Mouse (Mus musculus): ENCODE data around the gene Stat2. TPM values are rescaled to one million over a fixed set of nuclear protein-coding genes. Genes with fewer than 3 reads are reported as not detected.

Stat2 gene
- polyA plus RNA-seq (2017; shearing (Covaris generic)) = 10 to 100 TPM; 58.1 to 92.7 TPM

GRCm38 (mm10) chr10:128270287-128270841, at the start of gene Stat2:
Gene Stat2, plus strand, starts transcription at chr10:128270559.
- peak; percentile 100 for ATAC-seq

GRCm38 (mm10) chr10:128221533-128222286, 48.6 kb upstream of the Stat2 start:
- ATAC-seq = peak; percentile 74

- ATAC-seq = no peak
Observed at GRCm38 (mm10) chr10:128225064-128225463, 45.3 kb upstream of the Stat2 start.

DNA sequence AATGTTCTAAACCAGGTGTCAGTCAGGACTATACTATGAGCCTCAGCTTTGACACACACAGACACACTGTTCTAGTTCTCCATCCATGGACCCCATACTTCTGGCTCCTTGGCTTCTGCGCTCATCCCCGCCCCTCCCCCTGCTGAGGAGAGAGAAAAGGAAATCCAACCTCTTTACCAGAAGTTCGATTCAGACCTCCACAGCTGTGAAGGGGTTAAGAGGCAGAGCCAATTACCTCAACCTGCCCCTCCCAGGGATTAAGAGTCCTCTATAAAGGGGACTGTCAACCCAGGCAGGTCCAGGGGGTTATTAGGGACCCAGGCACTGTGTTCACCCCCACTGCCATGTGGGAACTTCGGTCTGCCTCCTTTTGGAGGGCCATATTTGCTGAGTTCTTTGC, 44.8 kb upstream of the Stat2 start, which contains the start of gene Mip:
Gene Mip, plus strand, starts transcription at position 301 of the 400 bp plus-strand sequence.
- no peak for ATAC-seq

GRCm38 (mm10) chr10:128227592-128227991, 42.8 kb upstream of the Stat2 start:
- no peak for ATAC-seq

GRCm38 (mm10) chr10:128228009-128228408, 42.4 kb upstream of the Stat2 start:
- no peak for ATAC-seq

DNA sequence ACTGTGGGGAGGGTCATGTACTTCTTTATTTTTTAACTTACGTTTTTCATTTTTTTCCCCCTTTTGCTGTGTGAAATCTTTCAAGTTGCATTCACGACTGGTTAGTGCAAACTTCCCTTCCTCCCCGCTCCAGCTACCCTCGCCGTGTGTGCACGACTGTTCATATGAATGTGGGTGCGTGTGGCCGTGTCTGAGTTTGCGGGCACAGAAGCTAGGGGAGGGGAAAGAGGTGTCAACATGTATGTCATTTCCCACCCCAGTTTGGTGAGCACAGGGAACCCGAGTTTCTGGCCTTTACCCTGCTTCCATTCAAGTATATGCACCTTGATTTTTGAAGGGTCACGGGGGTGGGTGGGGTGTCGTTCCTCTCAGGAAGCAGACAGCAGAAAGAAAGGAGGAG, 39.8 kb upstream of the Stat2 start:
- ATAC-seq = no peak

DNA sequence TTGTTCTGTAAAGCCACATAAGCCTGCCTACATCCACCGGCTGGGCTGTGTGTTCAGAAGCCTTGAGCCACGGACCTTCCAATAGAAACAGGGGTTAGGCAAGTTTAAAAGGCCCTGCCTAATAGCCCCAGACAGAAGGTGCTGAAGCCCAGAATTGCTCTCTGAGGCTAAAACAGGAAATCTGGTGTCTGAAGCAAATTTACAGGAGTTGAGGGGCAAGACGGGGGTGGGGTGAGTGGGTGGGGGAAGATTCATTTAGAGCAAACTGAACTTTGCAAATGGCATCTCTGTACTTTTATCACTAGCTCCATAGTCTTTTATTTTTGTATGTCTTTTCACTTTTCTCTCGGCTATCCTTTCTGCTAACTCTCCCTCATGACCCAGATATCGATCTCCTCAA, 39.2 kb upstream of the Stat2 start:
- ATAC-seq = peak; percentile 15

GRCm38 (mm10) chr10:128231697-128232419, 38.5 kb upstream of the Stat2 start, which contains the start of gene Timeless:
Gene Timeless, plus strand, starts transcription at chr10:128232065.
- ATAC-seq = peak; percentile 74

GRCm38 (mm10) chr10:128232420-128232985, 37.9 kb upstream of the Stat2 start:
- peak; percentile 50 for ATAC-seq

GRCm38 (mm10) chr10:128236321-128236720, 34.0 kb upstream of the Stat2 start:
- ATAC-seq = no peak

DNA sequence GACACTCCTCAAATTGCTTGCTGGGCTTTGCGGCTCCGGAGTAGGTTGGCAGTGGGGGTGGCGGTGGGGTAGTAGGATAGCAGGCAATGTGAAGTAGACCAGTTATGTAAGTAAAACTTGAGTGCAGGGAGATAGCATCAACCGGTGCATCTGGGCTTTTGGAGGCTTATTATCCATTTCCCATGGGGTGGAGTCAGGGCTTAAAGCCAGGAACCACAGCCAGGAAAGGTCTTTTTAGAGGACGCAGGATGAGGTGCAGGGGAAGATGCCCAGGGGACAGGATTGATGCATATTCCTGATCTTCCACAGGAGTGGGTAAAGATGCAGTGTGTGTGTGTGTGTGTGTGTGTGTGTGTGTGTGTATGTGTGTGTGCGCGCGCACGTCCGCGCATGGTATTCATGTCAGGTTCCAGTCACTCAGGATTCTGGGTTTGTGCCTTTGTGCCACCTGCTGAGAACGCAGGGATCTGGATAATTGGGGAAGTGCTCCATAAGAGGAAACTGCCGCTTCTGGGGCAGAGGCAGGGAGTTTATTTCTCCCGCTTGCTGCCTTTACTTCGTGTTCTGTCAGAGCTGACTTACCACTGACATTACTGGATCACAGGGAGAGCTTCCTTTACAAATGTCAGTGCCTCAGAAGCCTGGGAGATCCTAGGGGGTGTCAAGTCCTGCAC, 32.4 kb upstream of the Stat2 start:
- ATAC-seq = no peak

GRCm38 (mm10) chr10:128239140-128239539, 31.2 kb upstream of the Stat2 start:
- no peak for ATAC-seq

DNA sequence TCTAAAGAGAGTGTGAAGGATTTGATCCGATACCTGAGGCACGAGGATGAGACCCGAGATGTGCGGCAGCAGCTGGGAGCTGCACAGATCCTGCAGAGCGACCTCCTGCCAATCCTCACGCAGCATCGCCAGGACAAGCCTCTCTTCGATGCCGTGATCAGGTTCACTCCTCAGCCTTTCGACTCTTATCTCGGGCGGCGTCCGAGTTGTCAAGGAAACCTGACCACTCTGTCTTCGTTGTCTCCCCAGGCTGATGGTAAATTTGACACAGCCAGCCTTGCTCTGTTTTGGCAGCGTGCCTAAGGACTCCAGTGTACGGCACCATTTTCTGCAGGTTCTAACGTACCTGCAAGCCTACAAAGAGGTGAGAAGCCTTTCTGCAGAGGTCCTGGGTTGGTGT, 30.2 kb upstream of the Stat2 start:
- no peak for ATAC-seq

GRCm38 (mm10) chr10:128243252-128243651, 27.1 kb upstream of the Stat2 start:
- ATAC-seq = no peak

DNA sequence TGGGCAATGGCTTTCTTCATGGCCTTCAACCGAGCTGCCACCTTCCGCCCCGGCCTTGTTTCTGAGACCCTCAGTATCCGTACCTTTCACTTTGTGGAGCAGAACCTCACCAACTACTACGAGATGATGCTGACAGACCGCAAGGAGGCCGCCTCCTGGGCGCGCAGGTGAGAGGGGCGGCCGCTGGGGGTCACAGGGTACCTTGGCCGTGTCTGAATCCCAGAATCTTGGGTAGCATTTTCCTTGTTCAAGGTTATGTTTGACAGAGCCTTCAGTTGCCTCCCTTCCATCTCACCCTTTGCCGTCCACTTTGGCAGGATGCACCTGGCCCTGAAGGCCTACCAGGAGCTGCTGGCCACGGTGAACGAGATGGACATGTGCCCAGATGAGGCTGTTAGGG, 26.2 kb upstream of the Stat2 start:
- ATAC-seq = no peak

GRCm38 (mm10) chr10:128247020-128247732, 23.2 kb upstream of the Stat2 start:
- no peak for ATAC-seq

DNA sequence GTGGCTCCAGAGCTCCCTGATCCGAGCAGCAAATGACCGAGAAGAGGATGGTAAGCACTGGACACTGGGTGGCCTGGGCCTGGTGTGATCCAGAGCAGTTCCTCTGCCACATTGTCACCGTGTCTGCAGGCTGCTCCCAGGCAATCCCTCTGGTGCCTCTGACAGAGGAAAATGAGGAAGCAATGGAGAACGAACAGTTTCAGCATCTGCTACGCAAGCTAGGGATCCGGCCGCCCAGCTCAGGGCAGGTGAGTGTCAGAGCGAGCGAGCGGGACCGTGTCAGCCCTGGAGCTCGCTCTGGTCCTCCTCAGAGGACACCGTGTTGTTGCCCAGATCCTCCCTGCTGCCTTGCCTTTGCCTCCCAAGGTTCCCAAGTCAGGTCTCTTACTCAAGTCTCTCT, 19.8 kb upstream of the Stat2 start:
- no peak for ATAC-seq

- ATAC-seq = no peak
Observed at GRCm38 (mm10) chr10:128253677-128254255, 16.6 kb upstream of the Stat2 start, which contains the start of gene Apon. Gene Apon, plus strand, starts transcription at chr10:128254096.

- no peak for ATAC-seq
Observed at GRCm38 (mm10) chr10:128255925-128256324, 14.4 kb upstream of the Stat2 start.

- no peak for ATAC-seq
Observed at GRCm38 (mm10) chr10:128256328-128256727, 14.0 kb upstream of the Stat2 start.

Measured in CD4-positive, CD25-positive, alpha-beta regulatory T cell, adult 4 months (primary cell).